Mouse (Mus musculus) hindbrain, embryonic 12.5 days (tissue): ENCODE data around the gene Cfd. TPM values are rescaled to one million over a fixed set of nuclear protein-coding genes. Genes with fewer than 3 reads are reported as not detected.
A peak's percentile ranks its signal among the peaks of the same experiment; 100 is the strongest.

Experiments used
- ATAC-seq: fragments of 200-750 bp; cut with Nextera tagmentation; 2 replicates; pipeline ENCODE4 v1.8.0; 2017; ENCODE audit warnings: moderate TSS enrichment; ENCODE audit not compliant: low FRiP score
- H3K27ac ChIP-seq: fragments of 300-500 bp; sonication (generic); 2 replicates; pipeline ENCODE4 v1.5.1; 2016; ENCODE audit warnings: mild to moderate bottlenecking
- H3K27me3 ChIP-seq: fragments of 300-500 bp; sonication (generic); 2 replicates; pipeline ENCODE4 v1.6.1; 2016; ENCODE audit warnings: mild to moderate bottlenecking
- H3K36me3 ChIP-seq: fragments of 300-500 bp; sonication (generic); 2 replicates; pipeline ENCODE4 v1.6.1; 2016; ENCODE audit warnings: mild to moderate bottlenecking
- H3K4me1 ChIP-seq: fragments of 300-500 bp; sonication (generic); 2 replicates; pipeline ENCODE4 v1.6.1; 2016
- H3K4me2 ChIP-seq: fragments of 300-500 bp; sonication (generic); replicated peaks from 2 replicates; pipeline ENCODE4 v1.6.1; 2016; ENCODE audit warnings: mild to moderate bottlenecking
- H3K4me3 ChIP-seq: fragments of 300-500 bp; sonication (generic); 2 replicates; pipeline ENCODE4 v1.5.1; 2016; ENCODE audit warnings: mild to moderate bottlenecking
- H3K9ac ChIP-seq: fragments of 300-500 bp; sonication (generic); 2 replicates; pipeline ENCODE4 v1.6.1; 2016; ENCODE audit warnings: mild to moderate bottlenecking, moderate library complexity
- H3K9me3 ChIP-seq: fragments of 300-500 bp; sonication (generic); replicated peaks from 2 replicates; pipeline ENCODE4 v1.6.1; 2016; ENCODE audit warnings: mild to moderate bottlenecking
- WGBS: fragments of 180-500 bp; shearing (Covaris S2); methylation state at CpG from one replicate; pipeline ENCODE4 v1.1.7; 2016; 5-methylcytosine and 5-hydroxymethylcytosine counted together
- polyA plus RNA-seq: library from polyadenylated mRNA; unstranded; fragments of >200 nt; fragmentation: Nextera tagmentation; extraction: Ambion mirVana; gene quantifications from 2 replicates; pipeline ENCODE4 v1.2.1, GENCODE M21; 2016

Gene Cfd
- polyA plus RNA-seq, 1 experiment from 2014 or later = not detected

GRCm38 (mm10) chr10:79862925-79863324, 27.7 kb upstream of the Cfd start:
- H3K4me1 ChIP-seq = peaks cover 26% of the 10 kb centered on the region
- H3K4me3 ChIP-seq = no peak overlapping the region
- no peak overlapping the region for H3K9ac ChIP-seq
- peaks cover 90% of the 10 kb centered on the region for H3K36me3 ChIP-seq
- H3K4me2 ChIP-seq = no peak overlapping the region
- H3K27me3 ChIP-seq = no peaks in the 10 kb centered on the region
- no peaks in the 10 kb centered on the region for H3K9me3 ChIP-seq
- 0 out of 2 replicates have a peak overlapping the region, but pooled peaks have one; percentile 4 for H3K27ac ChIP-seq
- 76% methylated on average over 10 of the region's 10 CpGs for WGBS
- no peak for ATAC-seq

GRCm38 (mm10) chr10:79864351-79865188, 26.1 kb upstream of the Cfd start:
- WGBS = 61% methylated on average over 10 of the region's 10 CpGs
- Histone ChIP-seq H3K4me2 (no peak overlapping the region), H3K9me3 (no peaks in the 10 kb centered on the region), H3K9ac (0 out of 2 replicates have a peak overlapping the region, but pooled peaks have one; percentile 6), H3K4me3 (no peak overlapping the region), H3K4me1 (peaks cover 19% of the 10 kb centered on the region), H3K27ac (peak overlapping the region; percentile 57), H3K27me3 (no peaks in the 10 kb centered on the region), H3K36me3 (peaks cover 81% of the 10 kb centered on the region)
- peak; percentile 42 for ATAC-seq

DNA sequence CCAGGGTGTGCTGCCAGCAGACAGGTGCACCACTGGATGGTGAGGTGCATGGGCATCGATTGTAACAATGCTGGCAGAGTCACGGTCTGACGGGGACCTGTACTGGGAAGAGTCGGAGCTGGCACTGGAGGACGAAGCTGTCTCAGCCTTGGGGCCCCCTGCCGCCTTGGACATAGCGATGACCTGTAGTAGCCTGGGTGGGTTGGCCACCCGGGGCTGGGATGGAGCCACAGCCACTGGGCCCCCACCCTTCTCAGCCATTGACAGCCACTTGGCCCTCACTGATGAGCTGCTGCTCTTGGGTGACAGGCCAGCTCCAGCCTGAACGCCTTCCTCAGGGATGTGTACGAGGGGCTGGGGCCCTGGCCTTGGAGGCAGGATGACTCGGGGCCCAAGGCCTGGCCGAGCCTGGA, 25.5 kb upstream of the Cfd start:
- Histone ChIP-seq H3K4me1 (peaks cover 23% of the 10 kb centered on the region), H3K27ac (peak overlapping the region; percentile 57), H3K4me3 (no peak overlapping the region), H3K9me3 (no peaks in the 10 kb centered on the region), H3K4me2 (no peak overlapping the region), H3K27me3 (no peaks in the 10 kb centered on the region), H3K36me3 (peaks cover 80% of the 10 kb centered on the region), H3K9ac (0 out of 2 replicates have a peak overlapping the region, but pooled peaks have one; percentile 6)
- peak; percentile 20; the same call in 1 of the 2 replicates for ATAC-seq
- 70% methylated on average over 12 of the region's 12 CpGs for WGBS

DNA sequence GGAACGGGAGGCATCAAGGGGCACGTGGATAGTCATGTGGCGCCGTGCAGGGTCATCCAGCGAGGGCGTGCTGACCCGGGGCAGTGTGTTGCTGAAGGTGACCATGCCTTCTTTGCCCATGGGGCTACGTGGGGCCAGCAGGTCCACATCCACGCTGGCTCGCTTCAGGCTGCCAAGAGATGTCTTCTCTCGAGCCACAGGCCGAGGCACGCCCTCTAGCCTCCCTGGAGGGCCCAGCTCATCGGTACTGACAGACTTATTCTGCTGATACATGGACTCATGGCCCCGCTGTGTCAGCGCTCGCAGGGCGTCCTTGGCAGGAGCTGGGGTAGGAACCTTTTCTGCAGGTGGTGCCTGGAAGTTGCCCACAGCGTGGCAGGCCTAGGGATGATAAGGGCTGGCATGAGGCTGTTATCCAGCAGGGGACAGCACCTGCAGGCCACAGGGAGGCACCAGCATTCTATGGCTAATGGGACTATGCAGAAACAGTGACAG, 24.8 kb upstream of the Cfd start:
- Histone ChIP-seq H3K27me3 (no peaks in the 10 kb centered on the region), H3K4me1 (peaks cover 27% of the 10 kb centered on the region), H3K4me3 (no peak overlapping the region), H3K27ac (peak overlapping the region; percentile 57), H3K9ac (no peak overlapping the region; the same call in 1 of the 2 replicates), H3K4me2 (no peak overlapping the region), H3K36me3 (peaks cover 77% of the 10 kb centered on the region), H3K9me3 (no peaks in the 10 kb centered on the region)
- 71% methylated on average over 19 of the region's 19 CpGs for WGBS
- no peak for ATAC-seq

GRCm38 (mm10) chr10:79866601-79867000, 24.1 kb upstream of the Cfd start:
- peak overlapping the region; percentile 18; the same call in 1 of the 2 replicates for H3K27ac ChIP-seq

DNA sequence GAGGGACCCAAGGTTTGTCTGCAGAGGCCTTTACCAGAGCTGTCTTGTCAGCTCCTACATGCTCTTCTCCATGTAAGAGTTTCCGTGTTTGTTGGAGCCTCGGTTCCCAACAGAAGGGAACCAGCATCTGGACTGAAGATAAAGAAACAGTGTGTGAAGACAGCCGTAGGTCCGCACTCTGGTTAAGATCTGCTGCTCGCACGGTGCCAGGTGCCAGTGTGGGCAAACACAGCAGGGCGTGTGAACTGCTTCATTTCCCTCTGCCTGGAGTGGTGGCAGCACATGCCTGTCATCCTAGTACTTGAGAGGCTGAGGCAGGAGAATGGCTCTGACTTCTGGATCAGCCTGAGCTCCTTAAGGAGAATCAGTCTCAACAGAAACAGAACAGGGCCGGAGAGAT, 18.8 kb upstream of the Cfd start:
- H3K4me1 ChIP-seq = peaks cover 56% of the 10 kb centered on the region
- 93% methylated on average over 8 of the region's 8 CpGs for WGBS
- no peaks in the 10 kb centered on the region for H3K9me3 ChIP-seq
- ATAC-seq = no peak
- peaks cover 35% of the 10 kb centered on the region for H3K36me3 ChIP-seq
- no peak overlapping the region for H3K27ac ChIP-seq
- H3K4me3 ChIP-seq = peak overlapping the region; percentile 60; the same call in 1 of the 2 replicates
- no peaks in the 10 kb centered on the region for H3K27me3 ChIP-seq
- H3K9ac ChIP-seq = no peak overlapping the region; the same call in 1 of the 2 replicates
- H3K4me2 ChIP-seq = peak overlapping the region; percentile 81

More at GRCm38 (mm10) chr10:79866601-79867000, 24.1 kb upstream of the Cfd start:
- WGBS = 76% methylated on average over 11 of the region's 11 CpGs
- H3K9me3 ChIP-seq = no peaks in the 10 kb centered on the region
- H3K36me3 ChIP-seq = peaks cover 77% of the 10 kb centered on the region
- H3K4me1 ChIP-seq = peaks cover 33% of the 10 kb centered on the region
- H3K4me2 ChIP-seq = no peak overlapping the region
- H3K9ac ChIP-seq = no peak overlapping the region
- no peaks in the 10 kb centered on the region for H3K27me3 ChIP-seq
- no peak for ATAC-seq
- no peak overlapping the region for H3K4me3 ChIP-seq

GRCm38 (mm10) chr10:79872862-79873261, 17.8 kb upstream of the Cfd start:
- Histone ChIP-seq H3K9me3 (no peaks in the 10 kb centered on the region), H3K4me3 (peak overlapping the region; percentile 60), H3K9ac (peak overlapping the region; percentile 94), H3K27ac (peak overlapping the region; percentile 96), H3K4me1 (peaks cover 48% of the 10 kb centered on the region), H3K36me3 (peaks cover 28% of the 10 kb centered on the region), H3K4me2 (peak overlapping the region; percentile 81), H3K27me3 (no peaks in the 10 kb centered on the region)
- 44% methylated on average over 3 of the region's 3 CpGs for WGBS
- peak; percentile 11; the same call in 1 of the 2 replicates for ATAC-seq

GRCm38 (mm10) chr10:79873313-79873712, 17.3 kb upstream of the Cfd start:
- ATAC-seq = no peak; the same call in 1 of the 2 replicates
- Histone ChIP-seq H3K9ac (peak overlapping the region; percentile 94), H3K27ac (peak overlapping the region; percentile 96), H3K4me1 (peaks cover 48% of the 10 kb centered on the region), H3K4me2 (peak overlapping the region; percentile 81), H3K27me3 (no peaks in the 10 kb centered on the region), H3K4me3 (peak overlapping the region; percentile 60), H3K9me3 (no peaks in the 10 kb centered on the region), H3K36me3 (peaks cover 28% of the 10 kb centered on the region)
- WGBS = 8% methylated on average over 6 of the region's 6 CpGs

- H3K4me3 ChIP-seq = peak overlapping the region; percentile 60
- H3K27me3 ChIP-seq = no peaks in the 10 kb centered on the region
- peak overlapping the region; percentile 96 for H3K27ac ChIP-seq
- peak overlapping the region; percentile 94 for H3K9ac ChIP-seq
- H3K9me3 ChIP-seq = no peaks in the 10 kb centered on the region
- H3K4me1 ChIP-seq = peaks cover 48% of the 10 kb centered on the region
- 1% methylated on average over 26 of the region's 26 CpGs for WGBS
- peak; percentile 47 for ATAC-seq
- peak overlapping the region; percentile 81 for H3K4me2 ChIP-seq
- peaks cover 28% of the 10 kb centered on the region for H3K36me3 ChIP-seq
These were observed 16.9 kb upstream of the Cfd start for GRCm38 (mm10) chr10:79873715-79874289.

DNA sequence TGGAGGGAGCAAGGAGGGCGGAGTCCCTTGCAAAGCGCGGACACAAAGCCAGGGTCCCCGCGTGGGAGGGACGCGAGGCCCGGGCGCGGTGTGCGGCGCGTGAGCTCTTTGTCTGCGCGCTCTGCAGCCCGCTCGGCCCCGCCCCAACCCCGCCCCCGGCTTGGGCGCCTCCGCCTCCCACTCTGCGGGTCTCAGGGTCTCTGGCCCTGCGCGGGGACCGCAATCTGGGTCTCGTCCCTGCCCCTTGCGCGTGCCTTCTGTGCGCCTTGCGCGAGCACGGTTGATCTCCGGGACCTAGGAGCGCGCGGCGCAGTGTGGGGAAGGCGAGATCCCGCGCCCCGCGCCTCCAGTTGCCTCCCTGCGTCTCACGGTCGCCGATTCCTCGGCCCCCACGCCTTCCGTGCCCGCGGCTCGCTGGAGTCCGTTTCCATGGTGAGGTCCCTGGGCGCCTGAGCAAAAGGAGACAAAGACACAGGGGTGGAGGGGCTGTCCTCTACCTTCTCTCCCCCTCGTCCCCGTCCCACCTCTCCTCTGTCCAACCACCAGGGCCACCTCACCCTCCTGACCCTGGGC, 16.3 kb upstream of the Cfd start, which contains the start of the genes Prtn3 and Plppr3:
Prtn3 (plus strand) TSS at position 187 of the 573 bp plus-strand sequence.
Plppr3 (minus strand) TSS at position 345 of the 573 bp plus-strand sequence.
- Histone ChIP-seq H3K36me3 (peaks cover 23% of the 10 kb centered on the region), H3K9me3 (no peaks in the 10 kb centered on the region), H3K27ac (peak within 1 kb of the TSS; percentile 96), H3K4me3 (peak within 1 kb of the TSS; percentile 60), H3K4me2 (peak within 1 kb of the TSS; percentile 81), H3K9ac (peak within 1 kb of the TSS; percentile 94), H3K4me1 (peaks cover 44% of the 10 kb centered on the region), H3K27me3 (no peaks in the 10 kb centered on the region)
- WGBS = under 1% methylated on average over 56 of the region's 57 CpGs
- ATAC-seq = peak; percentile 93

- H3K36me3 ChIP-seq = no peaks in the 10 kb centered on the region
- H3K4me1 ChIP-seq = peaks cover 31% of the 10 kb centered on the region
- no peak overlapping the region for H3K9ac ChIP-seq
- H3K4me3 ChIP-seq = no peak overlapping the region
- no peak overlapping the region for H3K4me2 ChIP-seq
- WGBS = 33% methylated on average over 1 of the region's 1 CpGs
- H3K27ac ChIP-seq = no peak overlapping the region
- H3K27me3 ChIP-seq = peaks cover 22% of the 10 kb centered on the region
- no peak for ATAC-seq
- H3K9me3 ChIP-seq = no peaks in the 10 kb centered on the region
These were observed 13.5 kb upstream of the Cfd start for GRCm38 (mm10) chr10:79877174-79877573.

DNA sequence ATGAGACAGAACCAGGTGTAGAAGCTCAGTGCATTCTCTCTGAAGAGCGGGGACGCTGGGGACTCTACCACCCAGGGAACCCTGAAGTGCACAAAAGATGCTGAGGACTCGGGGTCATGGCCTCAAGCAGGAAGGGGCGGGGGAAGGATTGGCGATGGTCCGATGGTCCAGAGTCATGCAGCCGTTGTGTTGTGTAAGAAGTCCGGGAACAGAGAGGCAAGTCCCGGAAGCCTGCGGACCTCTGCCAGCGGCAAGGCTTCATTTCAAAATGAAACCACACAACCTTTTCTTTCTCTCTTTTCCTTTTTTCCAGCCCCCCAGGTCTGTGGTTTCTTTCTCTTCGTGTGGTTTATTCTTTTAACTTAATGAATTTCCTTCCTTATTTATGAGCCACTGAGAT, 12.9 kb upstream of the Cfd start:
- Histone ChIP-seq H3K4me3 (no peak overlapping the region), H3K9ac (no peak overlapping the region), H3K27ac (no peak overlapping the region), H3K27me3 (peaks cover 27% of the 10 kb centered on the region), H3K4me1 (peaks cover 29% of the 10 kb centered on the region), H3K4me2 (no peak overlapping the region), H3K36me3 (no peaks in the 10 kb centered on the region), H3K9me3 (no peaks in the 10 kb centered on the region)
- no peak for ATAC-seq
- 42% methylated on average over 12 of the region's 12 CpGs for WGBS
